Mouse (Mus musculus): Measurements from ENCODE around the gene Anp32e.
"Not testable (repeated sequence)": the region's sequence is repeated elsewhere in the genome, so short reads cannot be mapped to it uniquely, and the experiment has no call there.

GRCm38 (mm10) chr3:95895501-95895900, 33.5 kb upstream of the Anp32e start:
- TF ChIP-seq TAL1 (conservative IDR thresholded peaks at IDR 0.05; ENCODE audit: low read depth, low read length); GATA1 (IDR thresholded peaks at IDR 0.05; ENCODE audit: borderline replicate concordance, low read length): not testable (repeated sequence)
